In the genomic region with DNA sequence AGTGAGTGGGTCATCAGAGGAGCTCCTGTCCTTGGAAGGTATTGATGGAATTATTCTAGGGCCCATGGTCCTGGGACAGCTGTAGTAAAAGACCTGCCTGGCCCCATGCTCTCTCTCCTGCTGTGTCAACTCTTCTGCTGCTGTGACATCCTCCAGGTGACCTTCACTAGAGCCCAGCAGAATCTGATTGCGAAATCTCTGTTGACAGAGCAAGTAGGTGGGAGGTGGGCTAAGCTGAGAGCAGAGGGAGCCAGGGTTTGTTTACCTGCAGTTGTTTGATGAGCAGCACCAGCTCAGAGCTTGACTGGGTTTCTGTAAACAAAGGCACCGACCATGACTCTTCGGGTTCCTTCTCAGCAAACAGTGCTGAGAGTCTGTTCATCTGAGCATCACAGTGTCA, we compare ENCODE assay signal across 24 mouse cellular contexts.
DNase-seq lines count a peak whose midpoint lies in the region; ATAC-seq and TF ChIP-seq lines count a peak whose summit lies in the region.
"Had no signal": no experiment of that assay in that cellular context is flagged by ENCODE, and none has a peak within 500 bp of the region (broad histone marks: within the 10 kb centered on the region; RNA-seq: fewer than 3 reads in every experiment).

No protein-coding gene starts in this region.

- peak; percentile 46 for ATAC-seq in intestine, embryonic 15.5 days
- ATAC-seq in liver, embryonic 12.5 days, result peak; percentile 67
- no peak for ATAC-seq in megakaryocyte, adult 5-6 weeks (ENCODE audit: poor library complexity, severe bottlenecking)
- ATAC-seq: forebrain, postnatal 0 days; lung, postnatal 0 days; midbrain, embryonic 16.5 days had no signal

- WGBS in heart, embryonic 10.5 days, result 33% methylated on average over 3 of the region's 3 CpGs
- WGBS in intestine, embryonic 15.5 days, result 21% methylated on average over 3 of the region's 3 CpGs
- 36% methylated on average over 3 of the region's 3 CpGs for WGBS in liver, embryonic 12.5 days (ENCODE audit: insufficient replicate concordance)

- no peaks in the 10 kb centered on the region for H3K79me2 ChIP-seq in myocyte (ENCODE audit: control insufficient read depth, insufficient read depth)

- peaks cover 38% of the 10 kb centered on the region for H3K4me1 ChIP-seq in heart, embryonic 10.5 days
- H3K4me1 ChIP-seq in intestine, embryonic 15.5 days (replicated peaks), result peaks cover 14% of the 10 kb centered on the region
- peaks cover 15% of the 10 kb centered on the region; the same call in 1 of the 2 replicates for H3K4me1 ChIP-seq in liver, embryonic 12.5 days

- TF ChIP-seq POLR2A in myocyte (IDR thresholded peaks at IDR 0.05; ENCODE audit: insufficient read length, low read depth), result no peak

- DNase-seq in heart, embryonic 10.5 days (ENCODE audit: low spot score), result no peak
- no peak for DNase-seq in heart, postnatal 25 days (ENCODE audit: low spot score)
- DNase-seq in retina, postnatal 1 day, result no peak
- DNase-seq in ovary, postnatal 10 days (ENCODE audit: low spot score), result no peak
- DNase-seq: adrenal gland, postnatal 25 days; cerebellum, adult 9-10 months; forebrain, postnatal 0 days; gastrocnemius, postnatal 36 days; heart, adult 2 months; heart, postnatal 36 days; kidney, postnatal 25 days; left cerebral cortex, postnatal 4 days had no signal

- H3K4me3 ChIP-seq in heart, embryonic 10.5 days, result no peak overlapping the region
- H3K4me3 ChIP-seq in intestine, embryonic 15.5 days (replicated peaks), result no peak overlapping the region
- no peak overlapping the region for H3K4me3 ChIP-seq in liver, embryonic 12.5 days
- no peak overlapping the region for H3K4me3 ChIP-seq in myocyte
- H3K4me3 ChIP-seq: heart, adult 2 months; hindbrain, embryonic 13.5 days; left cerebral cortex, adult 2 months; limb, embryonic 15.5 days; midbrain, embryonic 10.5 days; neural tube, embryonic 15.5 days had no signal

- H3ac ChIP-seq in myocyte (ENCODE audit: control insufficient read depth, insufficient read length), result no peak overlapping the region

- intact Hi-C loops in heart, postnatal 25 days (cut with DNase I), result no loop called here

- H3K4me2 ChIP-seq in intestine, embryonic 15.5 days (replicated peaks), result no peak overlapping the region
- no peak overlapping the region for H3K4me2 ChIP-seq in liver, embryonic 12.5 days
- no peak overlapping the region for H3K4me2 ChIP-seq in myocyte (ENCODE audit: low read depth)
- H3K4me2 ChIP-seq: hindbrain, embryonic 13.5 days; limb, embryonic 15.5 days; neural tube, embryonic 15.5 days had no signal

- no peak overlapping the region for H3K9ac ChIP-seq in intestine, embryonic 15.5 days
- no peak overlapping the region for H3K9ac ChIP-seq in liver, embryonic 12.5 days
- H3K9ac ChIP-seq: forebrain, postnatal 0 days; hindbrain, embryonic 13.5 days; limb, embryonic 15.5 days; neural tube, embryonic 15.5 days had no signal

- no peaks in the 10 kb centered on the region for H3K36me3 ChIP-seq in heart, embryonic 10.5 days
- no peaks in the 10 kb centered on the region for H3K36me3 ChIP-seq in intestine, embryonic 15.5 days
- H3K36me3 ChIP-seq in liver, embryonic 12.5 days, result no peaks in the 10 kb centered on the region
- no peaks in the 10 kb centered on the region for H3K36me3 ChIP-seq in myocyte (ENCODE audit: control insufficient read depth, insufficient read depth)
- H3K36me3 ChIP-seq: hindbrain, embryonic 13.5 days; limb, embryonic 15.5 days; midbrain, embryonic 10.5 days; neural tube, embryonic 15.5 days had no signal

- peak overlapping the region; percentile 42; the same call in 1 of the 2 replicates for H3K27ac ChIP-seq in heart, embryonic 10.5 days
- no peak overlapping the region for H3K27ac ChIP-seq in intestine, embryonic 15.5 days
- no peak overlapping the region for H3K27ac ChIP-seq in liver, embryonic 12.5 days
- H3K27ac ChIP-seq: heart, adult 2 months; hindbrain, embryonic 13.5 days; left cerebral cortex, adult 2 months; limb, embryonic 15.5 days; macrophage; midbrain, embryonic 10.5 days; neural tube, embryonic 15.5 days had no signal

- no peaks in the 10 kb centered on the region; the same call in 1 of the 2 replicates for H3K27me3 ChIP-seq in heart, embryonic 10.5 days (ENCODE audit: insufficient read depth, poor library complexity, severe bottlenecking)
- no peaks in the 10 kb centered on the region for H3K27me3 ChIP-seq in intestine, embryonic 15.5 days (replicated peaks)
- no peaks in the 10 kb centered on the region for H3K27me3 ChIP-seq in liver, embryonic 12.5 days (replicated peaks)
- no peaks in the 10 kb centered on the region for H3K27me3 ChIP-seq in myocyte (ENCODE audit: control insufficient read depth, insufficient read depth, insufficient read length)
- H3K27me3 ChIP-seq: limb, embryonic 15.5 days; neural tube, embryonic 15.5 days had no signal

- no peaks in the 10 kb centered on the region for H3K9me3 ChIP-seq in heart, embryonic 10.5 days
- no peaks in the 10 kb centered on the region for H3K9me3 ChIP-seq in intestine, embryonic 15.5 days
- no peaks in the 10 kb centered on the region for H3K9me3 ChIP-seq in liver, embryonic 12.5 days (replicated peaks)
- H3K9me3 ChIP-seq: hindbrain, embryonic 13.5 days; limb, embryonic 15.5 days; midbrain, embryonic 10.5 days; neural tube, embryonic 15.5 days had no signal

TF ChIP-seq in myocyte, 11 proteins besides CTCF, POLR2A, EP300 and RAD21:
- TF ChIP-seq REST (IDR thresholded peaks at IDR 0.05; ENCODE audit: insufficient read depth, insufficient read length), result no peak
- TF ChIP-seq CEBPB (IDR thresholded peaks at IDR 0.05; ENCODE audit: insufficient read depth, poor library complexity, severe bottlenecking), result peak; percentile 31; the same call in 1 of the 2 replicates
